ENCODE assay signal across 20 mouse cellular contexts in the genomic region with DNA sequence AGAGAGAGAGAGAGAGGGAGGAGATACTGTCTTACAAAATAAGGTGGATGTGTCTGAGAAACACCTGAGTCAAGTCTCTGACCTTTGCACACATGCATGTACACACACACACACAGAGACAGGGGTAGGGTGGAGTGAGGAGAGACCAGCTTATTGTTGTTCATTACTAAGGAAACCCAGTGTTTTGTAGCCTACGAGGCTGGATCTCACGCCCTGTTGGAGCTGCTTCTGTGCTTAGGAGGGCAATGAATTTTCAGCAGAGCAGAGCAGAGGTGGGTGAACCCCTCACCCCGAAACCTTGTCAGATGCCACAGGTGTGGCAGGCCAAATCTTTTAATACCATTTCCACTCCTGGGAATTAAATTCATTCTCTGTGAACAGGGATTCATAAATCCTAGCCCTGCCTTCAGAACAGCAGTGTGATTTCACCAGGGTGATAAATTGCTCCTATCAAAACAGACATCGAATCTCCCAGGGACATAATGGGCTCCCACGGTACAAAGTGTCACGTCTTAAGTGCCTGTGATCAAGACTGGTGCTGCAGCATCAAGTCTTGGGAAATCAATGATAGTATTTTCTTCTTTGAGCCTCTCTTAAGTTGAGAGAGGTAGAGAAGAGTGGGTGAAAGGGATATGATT.
DNase-seq lines count a peak whose midpoint lies in the region; ATAC-seq and TF ChIP-seq lines count a peak whose summit lies in the region.
"Had no signal": no experiment of that assay in that cellular context is flagged by ENCODE, and none has a peak within 500 bp of the region (broad histone marks: within the 10 kb centered on the region; RNA-seq: fewer than 3 reads in every experiment).

No protein-coding gene starts in this region.

- no peak overlapping the region for H3K9ac ChIP-seq in heart, adult 2 months (ENCODE audit: low read depth, low read length)
- H3K9ac ChIP-seq in kidney, embryonic 16.5 days (replicated peaks; ENCODE audit: low read length) = no peak overlapping the region
- H3K9ac ChIP-seq in stomach, embryonic 16.5 days (ENCODE audit: low read length) = no peak overlapping the region
- H3K9ac ChIP-seq: forebrain, embryonic 12.5 days; heart, embryonic 15.5 days; midbrain, embryonic 15.5 days had no signal

- ATAC-seq in kidney, embryonic 16.5 days (ENCODE audit: low FRiP score, low TSS enrichment) = peak; percentile 71
- peak; percentile 46; the same call in 1 of the 2 replicates for ATAC-seq in stomach, embryonic 16.5 days (ENCODE audit: insufficient read depth, low FRiP score)
- ATAC-seq: midbrain, embryonic 15.5 days had no signal

- no peak overlapping the region for H3K4me3 ChIP-seq in heart, adult 2 months
- H3K4me3 ChIP-seq in kidney, embryonic 16.5 days (ENCODE audit: low read length) = no peak overlapping the region
- no peak overlapping the region for H3K4me3 ChIP-seq in stomach, embryonic 16.5 days (replicated peaks; ENCODE audit: low read length)
- H3K4me3 ChIP-seq: embryonic facial prominence, embryonic 10.5 days; forebrain, embryonic 12.5 days; heart, embryonic 15.5 days; midbrain, embryonic 15.5 days had no signal

- no peak for TF ChIP-seq EP300 in heart, adult 2 months (IDR thresholded peaks at IDR 0.05; ENCODE audit: insufficient read depth, low read depth, low read length)

- 71% methylated on average over 6 of the region's 6 CpGs for WGBS in heart, adult 2 months
- 9% methylated on average over 6 of the region's 6 CpGs for WGBS in kidney, embryonic 16.5 days
- WGBS in stomach, embryonic 16.5 days = 29% methylated on average over 6 of the region's 6 CpGs

- no peak overlapping the region for H3K27ac ChIP-seq in heart, adult 2 months
- H3K27ac ChIP-seq in kidney, embryonic 16.5 days (ENCODE audit: low read length) = peak overlapping the region; percentile 51; the same call in 1 of the 2 replicates
- peak overlapping the region; percentile 59 for H3K27ac ChIP-seq in stomach, embryonic 16.5 days (ENCODE audit: low read length)
- H3K27ac ChIP-seq: embryonic facial prominence, embryonic 10.5 days; forebrain, embryonic 12.5 days; heart, embryonic 15.5 days; midbrain, embryonic 15.5 days had no signal

- H3K9me3 ChIP-seq in kidney, embryonic 16.5 days (ENCODE audit: low read length) = peaks cover 4% of the 10 kb centered on the region; the same call in 1 of the 2 replicates
- no peaks in the 10 kb centered on the region for H3K9me3 ChIP-seq in stomach, embryonic 16.5 days (replicated peaks; ENCODE audit: control insufficient read depth, low read length)
- H3K9me3 ChIP-seq: embryonic facial prominence, embryonic 10.5 days; forebrain, embryonic 12.5 days; heart, embryonic 15.5 days; midbrain, embryonic 15.5 days had no signal

- intact Hi-C loops in heart, adult 2 months (cut with DNase I) = no loop called here

- no peaks in the 10 kb centered on the region for H3K79me2 ChIP-seq in heart, adult 2 months (replicated peaks; ENCODE audit: control insufficient read depth, insufficient read depth, low read length)

- no peak for TF ChIP-seq POLR2A in heart, adult 2 months (IDR thresholded peaks at IDR 0.05; ENCODE audit: insufficient read depth, low read depth, low read length)

- H3K36me3 ChIP-seq in heart, adult 2 months (ENCODE audit: control insufficient read depth, insufficient read depth, low read length) = no peaks in the 10 kb centered on the region
- no peaks in the 10 kb centered on the region for H3K36me3 ChIP-seq in kidney, embryonic 16.5 days (ENCODE audit: insufficient read depth, low read length)
- no peaks in the 10 kb centered on the region for H3K36me3 ChIP-seq in stomach, embryonic 16.5 days (ENCODE audit: control insufficient read depth, insufficient read depth, low read length)
- H3K36me3 ChIP-seq: embryonic facial prominence, embryonic 10.5 days; forebrain, embryonic 12.5 days; heart, embryonic 15.5 days; midbrain, embryonic 15.5 days had no signal

- no peak overlapping the region for H3K4me2 ChIP-seq in kidney, embryonic 16.5 days (replicated peaks; ENCODE audit: low read depth, low read length)
- no peak overlapping the region for H3K4me2 ChIP-seq in stomach, embryonic 16.5 days (ENCODE audit: low read depth, low read length)
- H3K4me2 ChIP-seq: forebrain, embryonic 12.5 days; heart, embryonic 15.5 days; midbrain, embryonic 15.5 days had no signal

- no peak for TF ChIP-seq CTCF in heart, adult 2 months (IDR thresholded peaks at IDR 0.05)

- peak; percentile 77 for DNase-seq in heart, adult 11 months
- DNase-seq in heart, adult 2 months = no peak
- DNase-seq in kidney, postnatal 36 days = no peak
- DNase-seq in testis, postnatal 10 days (ENCODE audit: low spot score) = peak; percentile 26
- no peak for DNase-seq in testis, postnatal 14 days (ENCODE audit: low spot score)
- no peak for DNase-seq in B cell, adult 2 months
- DNase-seq: cerebellum, adult 9-10 months; gastrocnemius, postnatal 10 days; heart, adult 18-20 months; kidney, adult 18-20 months; lung, postnatal 14 days; right cerebral cortex, postnatal 14 days; thymus, postnatal 14 days had no signal

- no peaks in the 10 kb centered on the region; the same call in 1 of the 2 replicates for H3K4me1 ChIP-seq in heart, adult 2 months (ENCODE audit: control insufficient read depth, insufficient read depth, low read length)
- H3K4me1 ChIP-seq in kidney, embryonic 16.5 days (ENCODE audit: insufficient read depth, low read length) = peaks cover 29% of the 10 kb centered on the region
- peaks cover 12% of the 10 kb centered on the region for H3K4me1 ChIP-seq in stomach, embryonic 16.5 days (ENCODE audit: control insufficient read depth, insufficient read depth, low read length)
- H3K4me1 ChIP-seq: midbrain, embryonic 15.5 days had no signal

- H3K27me3 ChIP-seq in heart, adult 2 months (ENCODE audit: control insufficient read depth, insufficient read depth, low read length) = no peaks in the 10 kb centered on the region
- H3K27me3 ChIP-seq in kidney, embryonic 16.5 days (ENCODE audit: insufficient read depth, low read length) = no peaks in the 10 kb centered on the region
- H3K27me3 ChIP-seq in stomach, embryonic 16.5 days (ENCODE audit: control insufficient read depth, insufficient read depth, low read length) = no peaks in the 10 kb centered on the region
- H3K27me3 ChIP-seq: CH12.LX; heart, embryonic 15.5 days; midbrain, embryonic 15.5 days had no signal

Comparison
In these comparisons a context has a peak if more than half of its experiments do, and no peak if none do; other contexts are left out.
1. DNase-seq: peak in heart, adult 11 months (single experiment) and testis, postnatal 10 days (single experiment); none in heart, adult 2 months (0 of 2), kidney, postnatal 36 days (0 of 2), testis, postnatal 14 days (single experiment) and B cell, adult 2 months (0 of 2).